Mouse (Mus musculus): ENCODE measurements at regions not wholly inside any gene's neighbourhood (a gene's known extent, or its start where the extent isn't known, plus 50 kb on each side); places are given as distances from the start of the nearest gene placed in this dataset.

DNA sequence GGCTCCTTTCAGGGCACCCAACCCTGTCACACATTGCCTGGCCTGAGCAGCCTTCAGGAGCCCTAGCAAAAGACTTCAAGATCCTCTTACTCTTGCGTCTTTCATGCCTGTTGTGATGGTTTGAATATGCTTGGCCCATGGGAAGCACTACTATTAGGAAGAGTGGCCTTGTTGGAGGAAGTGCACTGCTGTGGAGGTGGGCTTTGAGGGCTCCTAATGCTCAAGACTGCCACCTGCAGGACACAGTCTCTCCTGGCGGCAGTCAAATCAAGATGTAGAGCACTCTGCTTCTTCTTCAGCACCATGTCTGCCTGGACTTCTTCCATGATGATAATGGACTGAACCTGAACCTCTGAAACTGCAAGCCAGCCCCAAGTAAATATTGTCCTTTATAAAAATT, 73.0 kb downstream of the Tsen15 start:
- DNase-seq, result peak; percentile 39

GRCm38 (mm10) chr1:152305461-152305860, 81.0 kb downstream of the Tsen15 start:
- no peak for DNase-seq

DNA sequence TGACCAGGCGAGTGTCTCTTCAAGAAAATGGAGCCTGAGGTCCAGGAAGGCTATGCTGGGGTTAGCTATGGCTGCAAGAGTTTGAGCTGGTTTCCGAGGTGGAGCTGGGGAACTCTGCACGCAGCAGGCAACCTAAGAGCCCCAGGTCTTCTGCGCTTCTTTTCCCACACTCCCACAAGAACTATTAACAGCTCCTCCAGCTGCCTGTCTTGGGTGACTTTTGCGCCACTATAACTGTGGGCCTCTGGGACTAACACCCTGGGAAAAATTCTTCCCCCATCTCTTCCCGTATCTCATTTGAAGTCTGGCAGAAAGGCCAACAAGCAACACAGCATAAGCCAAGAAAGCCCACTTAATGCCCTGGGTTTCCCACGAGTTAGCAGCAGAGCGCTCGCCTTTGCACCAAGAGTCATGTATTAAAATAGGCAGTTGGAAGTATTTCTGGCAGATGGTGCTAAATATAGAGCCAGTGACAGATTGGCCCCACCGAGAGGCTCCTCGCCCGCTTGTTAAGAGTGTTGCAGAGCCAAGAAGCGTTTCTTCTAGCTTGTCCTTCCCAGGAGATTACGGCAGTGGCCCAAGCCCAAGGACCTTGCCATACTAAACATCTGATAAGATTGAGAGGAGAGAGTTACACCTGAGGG, 81.9 kb downstream of the Tsen15 start:
- DNase-seq, result no peak

DNA sequence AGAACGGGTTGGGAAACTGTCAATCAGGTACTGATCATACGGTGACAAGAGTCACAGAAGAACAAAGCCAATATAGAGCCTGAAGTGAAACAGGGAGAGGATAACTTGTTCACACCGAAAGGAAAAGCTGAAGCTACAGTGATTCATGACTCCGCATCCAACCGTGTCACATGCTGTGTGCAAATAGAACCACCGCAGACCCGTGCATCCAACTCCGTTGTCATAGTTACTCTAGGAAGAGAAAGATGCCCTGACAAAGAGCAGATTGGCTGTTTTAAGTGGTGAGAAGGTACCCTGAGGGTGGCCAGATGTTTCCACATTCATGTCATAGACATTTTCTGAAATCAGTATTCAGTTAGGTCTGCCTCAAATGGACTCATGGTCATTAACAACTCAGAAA, 85.1 kb downstream of the Tsen15 start:
- DNase-seq, result no peak

- DNase-seq, result no peak
These were observed 94.2 kb downstream of the Tsen15 start for GRCm38 (mm10) chr1:152292196-152292736.

DNA sequence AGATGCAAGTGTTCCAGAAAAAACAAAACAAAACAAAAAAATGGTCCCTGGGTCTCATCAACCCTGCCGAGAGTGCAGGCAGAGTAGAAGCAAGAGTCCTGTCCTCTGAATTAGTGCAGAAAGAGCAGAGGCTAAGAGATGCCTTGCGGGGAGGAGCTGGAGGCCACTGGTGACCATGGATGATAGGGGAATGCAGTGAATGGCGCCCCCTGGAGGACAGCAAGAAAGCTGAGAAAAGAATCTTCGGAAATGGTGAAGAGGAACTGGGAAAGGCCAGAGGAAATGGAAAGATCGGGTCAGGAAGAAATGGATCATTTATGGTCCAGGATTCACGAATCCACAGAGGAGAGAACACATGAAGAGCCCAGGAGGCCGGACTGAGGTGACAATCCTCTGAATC, 95.7 kb downstream of the Tsen15 start:
- DNase-seq, result peak; percentile 59

DNA sequence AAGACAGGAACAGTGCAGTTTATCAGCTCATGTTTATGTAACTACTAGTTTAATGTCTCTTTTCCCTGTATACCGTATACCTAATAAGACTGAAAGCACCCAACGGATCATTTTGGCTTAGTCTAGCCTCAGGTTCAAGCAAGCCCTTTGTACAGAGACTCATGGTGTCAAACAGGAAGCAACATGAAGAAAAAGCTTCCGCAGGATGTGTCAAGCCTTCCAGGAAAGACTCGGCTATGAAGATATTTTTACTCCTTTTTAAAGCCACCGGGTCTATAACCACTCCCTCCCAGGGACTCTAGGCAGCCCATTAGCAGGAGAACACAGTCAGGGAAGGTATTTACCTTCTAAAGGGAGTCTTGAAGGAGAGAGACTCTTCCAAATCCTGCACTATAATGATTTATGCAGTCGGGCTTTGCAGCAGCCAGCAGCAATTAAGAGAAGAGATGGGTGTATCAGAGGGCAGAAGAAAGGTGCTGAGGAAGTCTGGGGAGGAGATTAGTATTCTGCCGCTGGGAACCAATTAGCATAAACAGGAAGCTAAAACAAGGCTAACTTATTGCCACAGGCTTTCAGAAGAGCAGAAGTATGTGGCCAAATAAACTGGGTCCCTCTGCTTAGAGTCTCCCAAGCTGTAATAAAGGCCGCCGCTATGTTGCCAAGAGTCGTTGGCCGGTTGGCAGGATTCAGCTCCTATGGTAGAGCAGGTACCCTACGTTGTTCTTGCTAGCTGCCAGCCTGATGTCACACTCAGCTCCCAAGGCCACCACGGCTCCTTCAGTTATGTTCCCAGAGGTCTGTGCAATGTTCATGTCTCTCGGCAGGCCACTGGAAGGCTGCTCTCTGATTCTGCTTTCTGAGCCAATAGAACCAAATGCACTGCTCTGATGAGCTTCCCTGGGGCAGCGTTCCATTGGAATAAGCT, 98.7 kb downstream of the Tsen15 start:
- DNase-seq, result no peak

GRCm38 (mm10) chr1:152286677-152287076, 99.8 kb downstream of the Tsen15 start:
- no peak for DNase-seq

DNA sequence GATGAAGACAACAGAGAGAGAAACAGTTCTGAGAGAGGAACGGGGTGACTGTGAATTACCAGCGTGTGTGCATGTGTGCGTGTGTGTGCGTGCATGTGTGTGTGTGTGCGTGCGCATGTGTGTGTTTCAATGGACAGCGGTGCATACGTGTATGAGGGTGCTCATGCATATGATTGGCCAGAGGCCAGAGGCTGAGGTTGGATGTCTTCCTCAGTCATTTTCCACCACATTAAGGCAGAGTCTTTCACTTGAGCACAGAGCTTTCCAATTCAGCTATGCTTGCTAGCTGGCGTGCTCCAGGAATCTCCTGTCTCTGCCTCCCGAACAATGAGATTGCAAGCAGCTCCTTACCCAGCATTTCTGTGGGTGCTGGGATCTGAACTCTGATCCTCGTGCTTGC, 104.4 kb downstream of the Tsen15 start:
- no peak for DNase-seq

DNA sequence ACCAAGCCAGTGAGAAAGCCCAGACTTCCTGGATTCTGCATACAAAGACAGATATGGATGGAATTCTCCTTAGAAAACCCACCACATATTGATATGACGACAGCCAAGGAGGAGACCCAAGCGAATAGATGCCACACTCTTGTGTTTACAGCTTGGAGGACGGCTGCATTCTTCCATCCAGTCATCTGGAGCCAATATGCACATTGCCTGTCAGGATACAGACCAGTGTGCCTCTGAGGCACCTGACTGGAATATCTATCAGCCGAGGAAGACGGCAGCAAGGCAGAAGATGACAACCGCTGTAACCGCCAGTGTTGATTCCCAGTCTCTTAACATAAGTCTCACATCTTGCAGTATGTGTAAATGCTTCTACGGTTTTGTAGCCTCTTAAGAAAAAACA, 105.3 kb downstream of the Tsen15 start:
- no peak for DNase-seq

DNA sequence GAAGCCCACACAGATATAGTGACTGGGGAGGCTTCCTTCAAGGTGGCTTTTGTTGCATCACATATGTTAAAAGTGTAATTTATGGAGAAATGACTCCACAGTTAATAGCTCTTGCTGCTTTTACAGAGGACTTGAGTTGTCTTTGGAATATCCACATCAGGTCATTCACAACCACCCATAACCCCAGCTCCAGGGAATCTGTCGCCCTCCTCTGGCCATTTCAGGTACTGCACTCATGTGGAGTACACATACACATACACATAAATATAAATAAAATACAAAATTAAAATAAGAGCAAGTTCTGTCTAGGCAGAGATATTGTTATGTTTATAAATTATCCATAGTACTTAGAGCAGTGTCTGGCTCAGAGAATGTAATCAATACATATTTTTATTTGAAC, 106.5 kb downstream of the Tsen15 start:
- no peak for DNase-seq

- DNase-seq, result no peak
These were observed 111.5 kb downstream of the Tsen15 start for GRCm38 (mm10) chr1:152275011-152275410.

- DNase-seq, result no peak
These were observed 113.1 kb downstream of the Tsen15 start for GRCm38 (mm10) chr1:152273430-152273829.

DNA sequence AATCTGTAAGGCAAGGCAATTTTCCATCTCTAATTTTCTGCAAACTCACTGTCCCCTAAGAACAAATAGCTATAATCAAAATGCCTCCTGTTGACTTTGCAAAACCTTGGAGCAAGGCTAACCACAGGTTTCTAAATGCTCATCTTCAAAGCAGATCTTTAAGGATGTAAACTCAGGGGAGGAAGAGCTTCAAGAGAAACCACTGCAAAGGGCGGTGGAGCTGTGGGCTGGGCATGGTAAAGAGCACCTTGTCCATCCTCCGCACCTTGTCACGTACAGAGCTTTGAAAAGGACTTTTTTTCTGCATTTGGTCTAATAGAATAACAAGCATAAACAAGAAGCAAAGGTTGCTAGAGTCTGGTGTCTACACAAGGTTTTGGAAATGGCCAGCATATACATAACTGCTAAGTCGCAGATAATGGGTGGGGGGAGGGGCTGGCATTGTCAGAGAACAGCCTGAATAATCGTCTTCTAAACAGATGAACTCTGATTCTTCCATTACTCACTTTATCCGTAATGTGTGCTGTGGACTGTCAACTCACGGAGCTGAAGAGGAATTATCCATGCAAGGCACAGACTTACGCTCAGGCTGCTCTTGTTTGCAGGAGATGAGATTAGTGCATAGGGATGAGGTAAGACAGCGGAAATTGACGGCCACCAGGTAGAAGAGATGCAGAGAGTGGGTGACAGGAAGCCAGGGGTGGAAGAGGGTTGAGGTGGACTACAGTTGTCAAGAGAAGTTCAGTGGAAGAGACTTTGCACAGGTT, 116.4 kb downstream of the Tsen15 start:
- DNase-seq, result no peak

GRCm38 (mm10) chr1:152266390-152266789, 120.1 kb downstream of the Tsen15 start:
- no peak for DNase-seq

DNA sequence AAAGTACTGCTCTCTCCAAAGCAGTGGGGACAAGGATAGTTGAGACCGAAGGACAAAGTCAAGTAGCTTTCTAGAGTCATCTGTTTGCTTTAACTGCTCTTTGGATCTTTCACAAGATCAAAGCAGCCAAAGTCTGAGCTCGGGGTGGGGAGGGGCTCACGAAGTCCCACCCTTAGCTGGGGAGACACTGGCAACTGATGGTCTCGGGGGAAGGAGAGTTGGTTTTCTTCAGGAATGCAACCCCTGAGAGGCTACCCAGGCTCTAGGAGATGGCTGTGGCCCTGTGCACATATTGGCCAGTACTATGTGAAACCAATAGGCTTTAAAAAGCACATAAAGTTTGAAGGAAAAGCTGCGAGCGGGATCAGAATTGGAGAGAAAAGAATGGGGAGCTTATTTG, 121.5 kb downstream of the Tsen15 start:
- no peak for DNase-seq

DNA sequence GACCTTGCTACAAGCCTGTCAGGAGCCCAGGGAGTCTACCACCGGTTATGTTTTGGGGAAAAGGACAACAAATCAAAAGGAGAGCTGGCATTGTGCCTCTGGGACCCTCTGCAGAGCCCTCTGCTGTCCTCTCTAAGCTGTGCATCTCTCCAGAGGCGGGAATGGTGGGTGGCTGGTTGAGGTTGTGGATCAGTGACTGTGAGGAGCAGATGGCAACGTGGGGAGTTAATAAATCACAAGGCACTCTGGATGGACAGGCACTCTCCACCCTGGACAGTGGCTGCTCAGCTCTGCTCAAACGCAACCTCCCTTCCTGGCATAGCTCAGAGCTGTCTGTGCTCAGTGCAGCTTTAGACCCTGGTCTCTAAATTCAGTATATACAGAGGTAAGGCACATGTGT, 125.0 kb downstream of the Tsen15 start:
- peak; percentile 37 for DNase-seq

- no peak for DNase-seq
These were observed 125.5 kb downstream of the Tsen15 start for GRCm38 (mm10) chr1:152260950-152261349.

DNA sequence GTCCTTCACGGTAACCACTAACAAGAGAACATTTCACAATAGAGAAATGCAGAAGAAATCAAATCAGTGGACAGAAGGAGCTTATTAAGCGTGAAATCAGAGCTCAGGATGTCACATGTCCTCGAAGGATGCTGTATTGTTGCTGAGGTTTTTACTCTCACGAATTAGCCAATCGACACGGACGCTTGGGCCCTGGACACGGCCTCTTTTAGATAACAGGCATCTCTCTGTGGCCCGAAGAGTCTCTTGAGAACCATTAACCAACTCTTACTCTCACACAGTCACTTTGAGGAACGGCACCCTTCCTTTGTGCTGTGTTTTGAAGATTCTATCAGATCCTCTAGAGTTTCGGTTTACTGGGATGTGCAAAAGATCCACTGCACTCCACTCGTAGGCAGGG, 128.2 kb downstream of the Tsen15 start:
- no peak for DNase-seq

DNA sequence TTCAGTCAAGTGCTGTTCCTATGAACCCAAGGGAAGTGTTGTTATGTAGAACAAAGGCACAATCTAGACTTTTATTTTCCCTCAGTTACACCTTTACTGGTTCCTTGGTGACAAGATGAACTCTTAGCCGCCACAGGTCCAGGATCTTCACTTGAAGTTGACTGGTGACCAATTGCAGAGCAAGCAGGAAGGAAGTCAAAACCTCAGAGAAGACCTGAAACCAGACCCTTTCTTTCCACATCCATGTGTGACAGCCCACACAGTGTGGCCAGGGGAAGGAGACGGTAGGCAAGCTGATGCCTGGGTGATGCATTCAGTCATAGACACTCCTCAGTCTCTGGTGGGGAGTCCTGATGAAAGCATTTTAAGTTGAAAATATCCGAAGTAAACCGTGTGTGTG, 132.6 kb downstream of the Tsen15 start:
- no peak for DNase-seq

DNA sequence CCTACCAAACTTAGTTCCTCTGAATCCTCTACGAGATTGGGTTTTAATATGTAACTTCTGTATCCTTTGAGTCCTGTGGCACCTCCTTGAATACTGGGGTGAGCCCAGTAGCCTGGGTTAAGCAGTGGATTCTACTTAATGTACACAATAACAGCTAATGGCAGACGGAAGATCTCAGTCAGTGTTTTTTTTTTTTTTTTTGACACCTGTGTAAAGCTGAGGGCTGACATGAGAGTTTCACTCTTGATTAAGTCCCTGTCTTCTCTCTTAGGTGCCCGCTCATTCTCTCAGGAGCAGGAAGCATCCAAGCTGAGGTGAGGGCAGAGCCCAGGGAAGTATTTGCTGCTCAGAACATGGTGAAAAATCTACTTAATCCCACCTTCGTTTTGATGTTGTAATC, 133.0 kb downstream of the Tsen15 start:
- DNase-seq, result no peak

GRCm38 (mm10) chr1:152252658-152253267, 133.7 kb downstream of the Tsen15 start:
- no peak for DNase-seq

DNA sequence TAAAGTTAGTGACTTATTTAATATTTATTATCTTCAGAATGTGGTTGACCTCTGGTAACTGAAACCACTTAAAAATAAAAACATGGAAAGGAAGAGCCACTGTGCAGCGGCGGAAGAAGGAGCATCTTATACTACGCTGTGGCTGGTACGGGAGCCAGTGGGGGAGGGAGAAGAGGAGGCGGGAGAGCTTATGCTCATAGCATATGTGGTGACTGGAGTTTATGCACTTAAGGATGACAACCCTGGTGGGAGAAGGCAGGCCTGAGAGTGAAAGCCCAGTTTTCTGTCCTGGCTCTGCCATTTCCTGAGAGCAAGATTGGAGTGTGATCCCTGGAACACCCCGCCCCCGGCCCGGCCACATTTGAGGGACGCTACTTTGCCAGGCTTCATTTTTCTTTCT, 145.5 kb downstream of the Tsen15 start:
- no peak for DNase-seq
